Mouse (Mus musculus): ENCODE measurements at regions not wholly inside any gene's neighbourhood (a gene's known extent, or its start where the extent isn't known, plus 50 kb on each side); places are given as distances from the start of the nearest gene placed in this dataset.

DNA sequence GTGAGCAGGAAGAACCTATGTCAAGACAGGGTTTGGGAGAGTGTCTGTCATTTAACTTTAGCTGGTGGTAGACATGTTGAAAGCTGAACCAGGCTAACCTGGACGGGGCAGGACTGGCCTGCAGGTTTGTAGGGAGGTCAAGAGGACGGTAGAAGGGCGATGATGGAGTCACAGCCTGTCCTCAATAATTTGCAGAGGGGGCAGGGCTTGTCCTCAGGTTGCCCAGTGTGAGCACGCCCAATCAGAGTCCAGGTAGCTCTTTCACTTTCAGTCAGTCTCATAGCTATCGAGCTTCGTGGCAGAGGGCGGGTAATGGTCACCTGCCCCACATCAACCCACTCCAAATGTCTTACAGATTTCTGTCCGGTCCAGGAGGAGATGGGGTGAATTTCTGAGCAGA is 85.5 kb upstream of the 1600014C23Rik start:
- DNase-seq: no peak

DNA sequence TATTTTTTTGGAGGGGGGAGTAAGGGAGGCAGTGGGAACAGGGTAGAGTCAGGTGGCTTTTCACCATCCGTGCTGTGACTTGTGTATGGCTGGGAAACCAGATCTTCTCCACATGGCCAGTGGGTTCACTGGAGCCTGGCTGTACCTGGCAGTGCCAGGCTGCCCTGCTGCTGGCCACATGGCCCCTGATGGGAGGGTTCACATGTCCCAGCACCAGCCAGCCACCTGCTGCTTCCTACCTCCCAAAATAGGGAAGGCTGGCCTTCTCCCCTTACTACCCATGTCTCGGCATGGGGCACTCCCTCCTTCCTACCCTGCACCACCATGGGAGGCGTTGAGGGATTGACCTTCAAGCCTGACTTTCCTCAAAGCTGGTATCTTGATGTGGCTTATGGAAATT is 82.9 kb upstream of the 1600014C23Rik start:
- no peak for DNase-seq

DNA sequence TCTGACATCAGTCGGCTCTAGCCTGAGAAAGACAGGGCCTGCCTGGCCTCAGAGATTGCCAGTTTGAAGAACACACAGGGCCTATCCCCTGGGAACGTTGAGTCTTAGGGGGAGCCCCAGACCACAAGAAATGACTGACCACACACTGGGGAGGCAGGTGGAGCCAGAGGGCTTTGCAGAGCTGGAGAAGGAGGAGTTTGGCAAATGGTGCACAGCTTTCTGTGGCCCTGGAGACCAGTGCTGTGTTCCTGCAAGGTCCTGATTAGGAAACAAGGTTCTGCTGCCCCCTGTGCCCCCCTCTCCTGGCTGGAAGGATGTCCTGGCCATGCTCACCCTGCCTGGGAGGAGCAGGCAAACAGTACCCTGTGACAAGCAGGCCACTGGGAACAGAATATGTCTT is 82.2 kb upstream of the 1600014C23Rik start:
- DNase-seq: no peak

DNA sequence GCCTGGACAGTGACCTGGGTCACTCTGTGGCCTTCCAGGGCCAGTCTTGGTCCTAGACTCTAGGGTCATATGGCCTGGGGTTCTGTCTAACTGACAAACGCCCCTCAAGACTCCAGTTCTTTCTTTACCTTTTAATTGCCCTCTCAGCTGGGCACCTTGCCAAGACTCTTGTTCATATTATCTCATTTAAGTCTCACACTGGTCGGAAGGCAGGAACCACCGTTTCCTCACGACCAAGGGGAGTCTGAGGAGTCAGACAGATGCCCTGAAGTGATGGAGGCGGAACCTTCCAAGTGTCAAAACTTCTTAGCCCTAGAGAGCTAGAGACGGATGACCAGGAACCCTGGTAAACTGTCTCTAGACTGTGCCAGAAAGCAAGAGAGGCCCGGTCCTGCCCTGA is 81.7 kb upstream of the 1600014C23Rik start:
- no peak for DNase-seq

DNA sequence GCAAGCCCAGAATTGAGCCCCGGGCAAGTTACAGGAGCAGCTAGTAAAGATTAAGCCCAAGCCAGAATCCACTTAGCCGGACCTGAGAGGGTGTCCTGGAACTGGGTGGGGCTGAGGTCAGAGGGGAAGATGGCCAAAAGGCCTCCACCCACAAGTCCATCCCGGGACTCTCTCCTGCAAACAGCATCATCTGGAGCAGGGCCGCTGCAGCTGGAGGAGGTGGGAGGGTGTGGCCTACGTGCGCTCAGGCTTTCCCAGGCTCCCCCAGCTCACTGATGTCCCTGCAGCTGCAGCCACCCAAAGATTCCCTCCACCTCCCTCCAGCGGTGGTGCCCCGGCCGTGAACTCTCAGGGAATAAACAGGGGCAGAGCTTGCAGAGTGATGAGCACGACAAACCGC is 80.9 kb upstream of the 1600014C23Rik start:
- DNase-seq: no peak

DNA sequence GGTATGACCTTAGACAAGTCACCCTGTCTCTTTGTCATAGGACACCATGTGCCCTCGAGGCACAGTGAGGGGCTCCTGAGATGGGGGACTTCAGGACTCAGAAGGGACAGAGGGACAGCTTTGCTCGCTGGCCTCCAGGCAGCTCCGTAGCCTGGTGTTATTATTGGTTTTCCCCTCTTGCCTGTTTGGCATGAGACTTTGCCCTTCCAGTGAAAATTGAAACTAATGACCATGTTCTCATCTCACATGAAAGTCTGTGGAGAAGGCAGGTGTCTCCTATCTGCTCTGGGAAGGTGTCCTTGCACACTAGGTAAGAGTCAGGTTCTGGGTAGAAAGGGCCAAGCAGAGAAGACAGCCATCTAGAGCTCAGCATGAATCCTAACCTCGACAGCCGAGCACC is 80.3 kb upstream of the 1600014C23Rik start:
- no peak for DNase-seq

DNA sequence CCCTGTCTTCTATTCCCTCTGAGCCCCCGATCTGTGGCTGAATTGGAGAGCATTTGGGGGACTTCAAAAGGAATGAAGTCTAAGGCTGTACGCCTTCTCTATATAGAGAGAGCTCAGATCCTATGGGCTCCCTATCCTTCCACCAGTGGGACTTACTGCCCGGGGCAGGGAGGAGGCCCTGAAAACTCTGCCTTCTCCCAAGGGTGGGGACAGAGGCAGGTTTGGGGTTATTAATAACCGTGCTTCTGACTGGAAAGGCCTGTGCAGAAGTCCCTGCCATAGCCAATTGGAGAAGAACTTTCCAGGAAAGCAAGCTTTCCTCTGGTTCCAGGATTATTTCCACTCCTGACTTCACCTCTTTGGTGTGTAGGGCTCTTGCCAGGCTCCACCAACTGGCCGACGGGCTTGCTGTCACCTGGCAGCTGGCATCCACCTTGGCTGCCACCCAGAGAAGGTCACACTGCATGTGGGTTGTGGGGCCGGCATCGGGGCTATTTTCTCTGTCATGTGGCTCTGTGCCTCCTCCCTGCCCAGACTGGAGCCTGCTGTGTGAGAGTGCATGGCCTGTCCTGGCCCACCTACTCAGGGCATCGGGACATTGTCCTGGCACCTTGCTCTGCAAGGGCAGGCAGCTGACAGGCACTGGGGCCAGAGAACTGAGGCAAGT is 78.8 kb upstream of the 1600014C23Rik start:
- DNase-seq: no peak

DNA sequence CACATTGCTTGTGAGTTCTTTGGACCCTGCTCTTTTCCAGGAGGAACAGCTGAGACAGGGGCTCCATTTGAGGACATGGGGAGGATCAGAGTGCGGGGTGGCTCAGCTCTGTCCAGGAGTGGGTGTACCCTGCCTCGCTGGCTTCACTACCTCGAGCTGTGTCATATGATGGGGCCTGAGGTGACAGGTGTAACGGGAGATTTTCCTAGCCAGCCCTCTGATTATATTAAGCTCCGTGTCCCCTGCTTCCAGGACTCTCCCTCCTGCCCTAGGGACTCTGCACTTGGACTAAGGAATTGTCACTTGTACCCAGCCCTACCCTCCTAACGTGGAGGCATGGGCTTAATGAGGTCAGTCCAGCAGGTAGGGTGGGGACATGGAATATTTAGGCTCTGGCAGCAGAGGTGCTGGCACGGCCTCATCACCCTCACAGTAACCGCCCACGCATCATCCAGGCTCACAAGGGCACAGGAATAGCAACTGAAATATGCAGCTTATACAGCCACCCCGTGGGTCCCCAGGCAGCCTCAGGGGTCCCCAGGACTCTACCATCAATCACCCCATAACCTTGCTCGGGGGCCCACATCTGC is 78.1 kb upstream of the 1600014C23Rik start:
- no peak for DNase-seq

DNA sequence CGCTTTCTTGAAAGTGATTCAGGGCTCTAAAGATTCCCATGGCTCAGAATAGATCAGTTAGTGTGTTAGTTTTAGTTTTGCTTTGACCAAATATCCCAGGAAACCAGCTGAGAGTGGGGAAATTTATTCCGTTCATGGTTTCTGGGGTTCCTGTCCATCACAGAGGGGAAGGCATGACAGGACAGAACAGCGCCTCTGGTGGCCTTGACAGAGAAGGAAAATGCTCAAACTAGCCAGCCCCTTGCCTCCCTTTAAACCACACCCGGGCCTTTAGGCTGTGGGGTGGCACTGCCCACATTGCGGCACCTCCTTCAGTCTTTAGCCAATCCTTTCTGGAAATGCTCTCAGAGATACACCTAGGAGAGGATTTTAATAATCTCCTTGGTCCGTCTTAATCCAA is 76.1 kb upstream of the 1600014C23Rik start:
- no peak for DNase-seq

DNA sequence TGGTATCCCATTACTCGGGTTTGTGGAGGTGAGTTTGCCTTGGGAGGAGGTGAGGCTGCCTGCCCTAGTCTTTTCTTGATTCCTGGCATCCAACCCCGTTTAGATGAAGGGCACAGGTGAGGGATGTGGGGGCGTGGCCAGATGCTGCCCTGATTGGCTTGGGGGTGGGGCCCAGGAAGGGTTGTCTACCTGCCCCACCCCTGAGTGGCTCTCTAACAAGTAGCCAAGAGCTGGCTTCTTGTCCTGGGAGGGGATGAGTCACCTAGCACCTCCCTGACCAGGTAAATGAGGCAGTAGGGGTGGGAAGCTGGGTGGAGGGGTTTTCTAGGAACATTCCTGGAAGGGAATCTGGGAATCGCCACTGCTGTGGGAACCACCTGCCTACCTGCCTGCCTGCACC is 74.7 kb upstream of the 1600014C23Rik start:
- no peak for DNase-seq

DNA sequence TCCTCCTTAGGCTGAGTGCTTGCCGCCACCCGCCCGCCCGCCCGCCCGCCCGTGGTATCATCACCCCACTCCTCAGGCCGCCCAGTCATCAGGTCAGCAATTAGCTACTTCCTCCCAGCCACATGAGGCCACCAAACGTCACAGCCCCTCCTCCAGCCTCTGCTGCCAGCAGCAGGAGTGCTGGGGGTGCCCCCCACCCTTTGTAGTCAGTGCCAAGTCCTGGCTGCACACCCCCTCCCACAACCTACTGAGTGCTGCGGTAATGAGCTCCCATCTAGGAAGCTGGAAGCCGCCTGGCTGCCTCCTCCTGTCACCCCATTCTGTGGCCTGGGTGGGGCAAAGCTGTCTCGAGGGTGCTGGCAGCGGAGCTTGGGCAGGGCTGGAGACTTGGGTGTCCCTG is 73.8 kb upstream of the 1600014C23Rik start:
- peak; percentile 13 for DNase-seq

DNA sequence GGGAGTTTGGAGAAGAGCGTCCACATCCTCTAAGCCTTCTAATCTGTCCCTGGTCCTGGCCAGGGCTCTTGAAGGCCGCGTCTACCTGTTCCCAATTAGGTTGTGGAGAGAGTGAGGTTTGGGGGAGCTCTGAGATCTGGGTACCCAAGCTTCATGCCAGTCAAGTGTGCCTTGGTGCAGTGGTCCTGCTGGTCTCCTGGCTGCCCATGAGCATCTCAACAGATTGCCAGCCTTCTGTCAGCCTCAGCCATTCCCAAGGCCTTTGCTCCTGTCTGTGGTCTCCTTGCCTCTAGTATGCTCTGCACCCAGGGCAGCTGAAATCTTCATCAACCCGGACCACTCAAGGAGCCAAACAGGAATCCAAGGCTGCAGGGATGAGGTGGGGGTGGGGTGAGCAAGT is 73.2 kb upstream of the 1600014C23Rik start:
- DNase-seq: no peak

DNA sequence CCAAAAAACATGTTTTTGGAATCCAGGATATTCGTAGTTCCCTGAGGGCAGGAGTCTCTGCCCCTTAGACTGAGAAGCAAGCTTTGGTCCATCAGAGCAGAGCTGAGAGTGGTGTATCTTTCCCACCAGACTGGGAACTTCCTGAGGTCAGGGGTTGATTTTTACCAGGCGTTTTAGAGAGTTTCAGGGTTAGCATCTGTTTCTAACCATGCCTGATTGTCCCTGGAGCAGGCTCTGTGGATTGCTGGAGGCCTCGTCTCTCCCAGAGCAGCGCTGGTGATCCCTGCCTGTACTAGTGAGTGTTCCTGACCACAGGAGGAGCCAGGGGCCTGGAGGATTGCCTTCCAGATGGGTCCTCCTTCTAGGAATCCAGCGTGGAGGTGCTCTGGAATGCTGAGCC is 72.8 kb upstream of the 1600014C23Rik start:
- no peak for DNase-seq

DNA sequence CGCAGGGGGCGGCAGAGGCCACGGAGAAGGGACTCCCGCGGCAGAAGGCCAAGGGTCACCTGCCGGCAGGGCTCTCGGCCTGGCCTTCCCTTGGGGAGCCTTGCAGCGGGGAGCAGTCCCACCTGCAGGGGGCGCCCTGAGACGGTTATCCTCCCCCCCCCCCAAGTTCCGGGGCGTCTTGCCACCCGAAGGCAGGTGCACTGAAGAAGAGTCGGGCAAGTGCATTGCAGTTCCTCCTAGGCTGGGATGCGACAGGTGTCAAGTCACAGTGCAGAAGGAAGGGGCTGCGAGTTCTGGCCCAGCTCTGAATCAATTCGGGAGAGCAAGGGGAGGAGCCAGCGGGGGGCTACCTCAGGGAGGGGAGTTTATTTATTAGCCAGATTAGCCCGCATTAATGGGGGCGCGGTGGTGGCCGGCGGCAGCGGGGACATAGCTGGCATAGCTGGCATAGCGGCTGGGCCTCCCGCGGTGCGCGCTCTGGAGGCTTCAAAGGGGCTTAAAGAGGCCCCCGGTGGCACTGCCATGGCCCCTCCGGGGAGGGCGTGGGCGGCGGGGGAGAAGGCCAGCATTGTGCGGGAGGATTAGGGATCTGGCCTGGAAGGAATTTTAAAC is 71.9 kb upstream of the 1600014C23Rik start:
- DNase-seq: no peak

DNA sequence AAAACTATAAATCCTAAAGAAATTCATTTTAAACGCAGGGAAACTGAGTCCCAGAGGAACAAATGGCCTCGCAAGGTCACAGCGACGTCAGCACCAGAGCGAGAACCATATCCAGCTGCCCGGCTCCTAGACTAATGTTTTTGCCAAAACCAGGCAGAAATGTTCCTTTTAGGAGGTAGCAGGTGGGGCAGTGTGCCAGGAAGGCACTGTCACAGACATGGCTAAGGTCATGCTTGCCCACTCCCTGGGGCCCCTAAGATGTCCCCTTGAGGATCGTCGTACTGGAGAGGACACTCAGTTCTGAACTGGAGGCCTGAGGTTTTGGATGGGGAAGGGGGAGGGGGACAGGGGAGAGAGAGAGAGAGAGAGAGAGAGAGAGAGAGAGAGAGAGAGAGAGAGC is 69.7 kb upstream of the 1600014C23Rik start:
- no peak for DNase-seq

DNA sequence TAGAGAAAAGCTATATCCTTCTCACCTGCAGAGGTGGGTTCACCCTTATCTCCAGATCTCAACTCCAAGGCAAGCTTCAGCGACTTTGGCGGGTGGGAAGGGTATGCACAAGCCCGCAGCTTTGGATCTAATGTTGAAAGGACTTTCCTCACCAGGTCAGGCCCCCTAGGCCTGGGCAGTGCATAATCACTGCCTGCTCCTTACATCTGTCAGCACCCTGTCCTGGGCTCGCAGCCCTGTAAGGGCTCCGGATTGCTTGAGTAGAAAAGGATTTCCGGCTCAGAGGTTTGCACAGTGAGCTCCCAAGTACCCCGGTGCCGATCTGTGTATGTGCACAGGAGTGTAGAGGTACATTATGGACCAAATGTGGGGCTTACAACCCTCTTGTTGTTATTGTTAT is 68.8 kb upstream of the 1600014C23Rik start:
- no peak for DNase-seq

DNA sequence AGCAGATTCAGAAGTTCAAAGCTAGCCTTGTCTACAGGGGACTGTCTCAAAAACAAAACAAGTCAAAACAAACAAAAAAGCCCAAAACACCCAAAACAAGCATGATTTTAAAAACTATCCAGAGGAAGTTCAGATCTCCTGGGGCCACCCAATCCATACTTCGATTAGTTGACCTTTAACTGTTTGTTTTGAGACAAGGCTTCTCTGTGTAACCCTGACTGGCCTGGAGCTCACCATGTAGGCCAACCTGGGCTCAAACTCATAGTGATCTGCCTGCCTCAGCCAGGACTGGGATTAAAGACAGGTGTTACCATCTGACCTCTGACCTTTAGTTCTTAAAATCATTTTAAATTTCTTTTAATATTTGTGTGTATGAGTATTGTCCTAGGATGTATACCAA is 66.1 kb upstream of the 1600014C23Rik start:
- no peak for DNase-seq

DNA sequence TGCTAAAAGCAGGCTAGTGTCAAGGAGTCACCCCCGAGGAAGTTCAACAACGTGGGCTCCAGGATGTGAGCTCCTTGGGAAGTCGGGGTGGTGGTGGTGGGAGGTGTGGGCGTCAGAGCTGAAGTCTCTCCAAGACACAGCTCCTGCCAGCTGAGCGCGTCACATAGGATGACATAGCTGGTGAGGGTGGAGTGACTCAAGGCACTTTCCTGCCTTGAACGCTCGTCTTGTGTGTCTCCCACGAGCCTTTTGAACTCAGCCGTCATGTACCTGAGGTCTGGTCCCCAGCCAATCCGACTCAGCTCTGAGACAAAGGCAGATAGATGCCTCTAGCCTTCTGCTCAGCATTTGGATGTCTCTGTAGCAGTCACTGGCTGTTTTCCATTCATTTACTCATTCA is 65.4 kb upstream of the 1600014C23Rik start:
- no peak for DNase-seq

DNA sequence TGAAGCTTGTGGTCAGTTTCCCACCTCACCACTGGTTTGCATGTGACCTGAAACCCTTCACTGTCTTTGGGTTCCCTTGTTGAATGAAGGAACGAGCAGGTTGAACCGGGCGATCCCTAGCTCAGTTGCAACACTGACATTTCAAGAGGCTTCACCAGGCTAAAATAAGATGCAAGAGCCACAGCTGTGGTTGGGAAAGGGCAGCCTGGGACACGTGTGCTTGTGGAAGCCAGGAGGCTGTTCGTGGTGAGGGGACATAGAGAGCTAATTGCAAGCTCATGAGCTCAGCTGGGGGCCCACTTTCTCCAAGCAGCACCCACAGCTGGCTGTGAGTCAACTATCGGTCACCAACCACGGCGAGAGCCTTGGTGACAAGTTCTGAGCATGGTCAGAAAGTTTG is 64.8 kb upstream of the 1600014C23Rik start:
- DNase-seq: no peak

DNA sequence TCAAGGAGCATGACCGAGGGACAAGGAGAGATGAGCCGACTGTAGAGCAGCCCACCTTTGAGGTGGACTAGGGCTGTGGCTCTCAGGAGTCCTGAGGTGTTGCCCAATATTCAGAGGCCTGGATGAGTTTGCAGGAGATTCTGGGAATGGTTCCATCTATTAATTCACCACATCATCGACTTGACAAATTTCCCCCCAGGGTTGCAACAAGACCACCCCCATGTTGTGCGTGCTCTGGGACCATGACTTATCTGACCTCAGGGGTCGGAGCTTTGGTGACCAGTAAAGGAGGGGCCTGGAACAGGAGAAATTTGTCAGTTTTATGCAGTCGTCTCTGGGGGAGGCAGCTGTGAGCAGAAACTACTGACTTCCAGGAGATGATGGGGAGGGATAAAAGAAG is 63.5 kb upstream of the 1600014C23Rik start:
- no peak for DNase-seq

DNA sequence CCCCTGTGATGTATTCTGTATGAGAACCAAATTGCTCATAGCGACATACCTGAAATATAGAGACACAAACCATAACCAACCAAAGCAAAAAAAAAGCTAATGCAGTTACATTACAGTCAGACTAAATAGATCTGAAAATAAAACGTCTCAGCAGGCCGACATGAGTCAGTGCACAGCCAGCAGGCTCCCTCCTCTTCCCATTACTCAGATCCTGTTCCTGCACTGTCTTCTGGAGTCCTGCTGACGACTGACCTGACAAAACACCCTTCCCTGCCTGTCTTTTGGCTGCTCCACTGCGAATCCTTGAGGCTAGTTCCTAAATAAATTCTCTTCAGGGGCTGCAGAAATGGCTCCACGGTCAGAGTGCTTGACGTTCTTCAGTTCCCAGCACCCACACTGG is 61.3 kb upstream of the 1600014C23Rik start:
- no peak for DNase-seq

DNA sequence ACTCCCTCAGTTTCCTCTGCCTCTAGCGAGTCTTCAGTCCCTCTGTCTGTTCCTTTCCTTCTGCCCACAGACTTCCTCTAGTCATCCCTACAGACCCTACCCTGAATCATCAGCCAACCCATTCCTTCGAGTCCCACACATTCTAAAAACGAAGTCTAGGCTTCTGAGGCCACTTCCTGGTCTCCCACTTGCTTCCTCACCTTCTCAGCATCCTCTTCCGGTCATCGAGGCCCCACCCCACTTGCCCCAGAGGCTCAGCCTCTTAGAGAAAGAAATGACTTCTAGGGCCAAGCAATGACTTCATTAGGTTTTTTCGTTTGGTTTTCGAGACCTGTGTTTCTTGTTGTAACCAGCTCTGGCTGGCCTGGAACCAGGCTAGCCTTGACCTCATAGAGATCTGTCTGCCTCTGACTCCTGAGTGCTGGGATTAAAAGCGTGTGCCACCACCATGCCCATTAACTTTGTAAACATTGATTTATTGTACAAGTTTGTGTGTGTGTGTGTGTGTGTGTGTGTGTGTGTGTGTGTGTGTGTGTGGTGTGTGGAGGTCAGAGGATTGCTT is 57.4 kb upstream of the 1600014C23Rik start:
- DNase-seq: no peak

DNA sequence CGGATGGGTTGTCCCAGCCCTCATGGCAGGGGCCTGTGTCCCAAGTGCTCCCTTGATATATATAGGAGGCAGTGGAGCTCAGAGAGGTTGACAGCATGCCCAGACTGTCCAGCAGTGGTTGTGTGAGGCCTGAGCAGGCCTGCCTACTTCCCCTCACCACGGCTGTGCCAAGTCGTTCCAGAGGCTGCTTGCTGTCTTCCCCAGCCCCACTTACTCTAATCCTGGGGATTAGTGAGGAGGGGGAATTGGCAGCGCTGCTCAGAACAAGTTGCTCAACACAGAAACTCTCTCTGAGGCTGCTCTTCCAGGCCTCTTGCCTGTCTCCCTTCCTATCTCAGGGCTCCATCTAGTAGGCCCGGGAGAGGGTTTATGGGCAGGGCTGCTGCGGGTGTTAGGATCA is 56.1 kb upstream of the 1600014C23Rik start:
- DNase-seq: no peak

DNA sequence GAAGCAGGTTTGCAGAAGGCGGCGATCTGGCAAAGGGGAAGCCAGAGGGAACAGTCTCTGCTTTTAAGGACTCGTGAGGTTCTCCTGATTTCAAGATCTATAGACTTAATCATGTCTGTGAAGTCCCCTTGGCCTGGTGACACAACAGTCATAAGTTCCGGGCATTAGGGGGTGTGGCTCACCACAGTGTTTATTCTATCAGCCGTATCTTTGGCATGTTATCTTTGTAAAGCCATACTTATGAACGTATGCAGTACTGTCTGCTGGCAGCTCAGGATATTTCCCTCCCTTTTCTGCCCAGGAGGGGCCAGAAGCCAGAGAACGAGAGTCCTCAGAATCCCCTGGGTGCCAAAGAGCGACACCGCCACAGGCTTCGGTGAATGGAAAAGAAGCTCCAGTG is 51.3 kb upstream of the 1600014C23Rik start:
- DNase-seq: no peak

DNA sequence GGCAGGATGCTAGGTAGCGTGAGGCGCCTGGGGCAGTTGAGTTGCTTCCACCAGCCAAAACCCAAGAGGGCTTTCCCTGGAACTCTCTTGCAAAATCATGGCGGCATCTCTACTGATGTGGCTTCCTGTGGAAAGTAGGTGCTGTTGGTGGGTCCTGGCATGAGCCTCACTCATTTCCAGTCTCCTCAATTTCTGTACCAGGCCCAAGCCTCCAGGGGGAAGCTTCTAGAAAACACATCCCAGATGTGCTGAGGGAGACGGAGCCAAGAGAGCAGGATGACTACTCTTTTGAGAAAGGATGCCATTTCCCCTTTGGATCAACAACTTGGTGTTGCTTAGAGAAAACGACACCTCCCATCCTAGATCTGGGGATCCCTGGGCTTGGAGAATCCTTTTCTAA is 50.9 kb upstream of the 1600014C23Rik start:
- DNase-seq: no peak
